Mouse (Mus musculus): ENCODE results near the gene Abcg2. TPM values are rescaled to one million over a fixed set of nuclear protein-coding genes. Genes with fewer than 3 reads are reported as not detected.

Abcg2 gene
- polyA plus RNA-seq, 1 experiment, result 7.4 TPM

DNA sequence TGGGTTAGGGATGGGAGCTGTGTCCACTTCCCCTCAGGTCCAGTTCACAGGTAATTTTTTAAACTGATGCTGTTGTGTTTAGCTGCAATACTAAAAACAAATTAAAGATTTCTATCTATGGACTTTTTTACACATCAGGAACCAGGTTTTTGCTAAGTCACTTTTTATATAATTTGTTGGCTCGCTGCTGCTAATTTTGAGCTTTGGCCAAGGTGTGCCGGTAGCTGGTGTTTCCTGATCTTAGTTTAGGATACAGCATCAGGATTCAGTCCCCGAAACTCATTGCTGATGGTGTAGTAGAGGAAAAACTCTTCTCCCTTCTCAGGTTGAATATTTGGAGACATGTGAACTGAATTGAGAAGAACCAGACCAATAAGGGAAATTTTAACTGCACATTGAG is 65.8 kb downstream of the Abcg2 start:
- Histone ChIP-seq H3K36me3 (ENCODE audit: control insufficient read depth, insufficient read depth, low read length) (no peaks in the 10 kb centered on the region), H3K4me1 (replicated peaks; ENCODE audit: control insufficient read depth, insufficient read depth, low read length) (no peaks in the 10 kb centered on the region), H3K4me3 (ENCODE audit: control insufficient read depth, insufficient read depth, low read length) (no peak overlapping the region), H3K27me3 (ENCODE audit: control insufficient read depth, insufficient read depth, low read length) (no peaks in the 10 kb centered on the region), H3K27ac (ENCODE audit: control insufficient read depth, insufficient read depth, low read length) (no peak overlapping the region)
- no peak for TF ChIP-seq CTCF (IDR thresholded peaks at IDR 0.05; ENCODE audit: borderline replicate concordance, control insufficient read depth, extremely low read depth, insufficient read depth, low read length, poor library complexity)
- no peak for TF ChIP-seq POLR2A (IDR thresholded peaks at IDR 0.05; ENCODE audit: control insufficient read depth, extremely low read depth, insufficient read depth, low read length, poor library complexity)
- 89% methylated on average over 3 of the region's 3 CpGs for WGBS
- DNase-seq, result no peak

DNA sequence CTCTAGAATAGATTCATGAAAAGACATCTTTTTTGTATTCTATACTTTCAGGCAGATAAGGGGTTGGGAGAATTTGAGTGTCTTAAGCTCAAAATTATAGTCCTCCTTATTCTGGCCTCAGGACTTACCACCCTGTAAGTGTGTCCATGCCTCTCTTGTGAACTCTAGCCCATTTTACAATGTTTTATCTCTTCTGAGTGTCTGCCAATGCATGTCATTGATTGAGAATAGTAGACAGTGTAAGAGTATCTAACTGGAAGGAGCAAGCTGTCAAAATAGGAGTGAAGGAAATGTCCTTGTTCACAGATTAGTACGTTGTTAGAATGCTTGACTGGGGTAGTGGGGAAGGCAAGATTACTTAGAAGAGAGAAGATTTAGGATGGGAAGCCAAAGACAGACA is 66.7 kb downstream of the Abcg2 start:
- Histone ChIP-seq H3K27ac (ENCODE audit: control insufficient read depth, insufficient read depth, low read length) (no peak overlapping the region), H3K4me1 (replicated peaks; ENCODE audit: control insufficient read depth, insufficient read depth, low read length) (no peaks in the 10 kb centered on the region), H3K36me3 (ENCODE audit: control insufficient read depth, insufficient read depth, low read length) (no peaks in the 10 kb centered on the region), H3K4me3 (ENCODE audit: control insufficient read depth, insufficient read depth, low read length) (no peak overlapping the region), H3K27me3 (ENCODE audit: control insufficient read depth, insufficient read depth, low read length) (no peaks in the 10 kb centered on the region)
- WGBS, result 90% methylated on average over 1 of the region's 1 CpGs
- no peak for DNase-seq
- TF ChIP-seq CTCF (IDR thresholded peaks at IDR 0.05; ENCODE audit: borderline replicate concordance, control insufficient read depth, extremely low read depth, insufficient read depth, low read length, poor library complexity), result no peak
- TF ChIP-seq POLR2A (IDR thresholded peaks at IDR 0.05; ENCODE audit: control insufficient read depth, extremely low read depth, insufficient read depth, low read length, poor library complexity), result no peak

- H3K27me3 ChIP-seq (ENCODE audit: control insufficient read depth, insufficient read depth, low read length), result no peaks in the 10 kb centered on the region
- TF ChIP-seq CTCF (IDR thresholded peaks at IDR 0.05; ENCODE audit: borderline replicate concordance, control insufficient read depth, extremely low read depth, insufficient read depth, low read length, poor library complexity) (no peak), POLR2A (IDR thresholded peaks at IDR 0.05; ENCODE audit: control insufficient read depth, extremely low read depth, insufficient read depth, low read length, poor library complexity) (no peak)
- no peak overlapping the region for H3K4me3 ChIP-seq (ENCODE audit: control insufficient read depth, insufficient read depth, low read length)
- H3K36me3 ChIP-seq (ENCODE audit: control insufficient read depth, insufficient read depth, low read length), result no peaks in the 10 kb centered on the region
- WGBS, result 94% methylated on average over 3 of the region's 3 CpGs
- no peak for DNase-seq
- H3K27ac ChIP-seq (ENCODE audit: control insufficient read depth, insufficient read depth, low read length), result no peak overlapping the region
- no peaks in the 10 kb centered on the region for H3K4me1 ChIP-seq (replicated peaks; ENCODE audit: control insufficient read depth, insufficient read depth, low read length)
Observed at GRCm38 (mm10) chr6:58660951-58661575, 76.7 kb downstream of the Abcg2 start.

- WGBS, result 96% methylated on average over 1 of the region's 1 CpGs
- DNase-seq, result no peak
- H3K36me3 ChIP-seq (ENCODE audit: control insufficient read depth, insufficient read depth, low read length), result no peaks in the 10 kb centered on the region
- TF ChIP-seq POLR2A (IDR thresholded peaks at IDR 0.05; ENCODE audit: control insufficient read depth, extremely low read depth, insufficient read depth, low read length, poor library complexity) (no peak), CTCF (IDR thresholded peaks at IDR 0.05; ENCODE audit: borderline replicate concordance, control insufficient read depth, extremely low read depth, insufficient read depth, low read length, poor library complexity) (no peak)
- H3K4me1 ChIP-seq (replicated peaks; ENCODE audit: control insufficient read depth, insufficient read depth, low read length), result no peaks in the 10 kb centered on the region
- no peak overlapping the region for H3K4me3 ChIP-seq (ENCODE audit: control insufficient read depth, insufficient read depth, low read length)
- no peak overlapping the region for H3K27ac ChIP-seq (ENCODE audit: control insufficient read depth, insufficient read depth, low read length)
- no peaks in the 10 kb centered on the region for H3K27me3 ChIP-seq (ENCODE audit: control insufficient read depth, insufficient read depth, low read length)
Observed at GRCm38 (mm10) chr6:58677802-58678201, 93.5 kb downstream of the Abcg2 start.

- no peaks in the 10 kb centered on the region for H3K4me1 ChIP-seq (replicated peaks; ENCODE audit: control insufficient read depth, insufficient read depth, low read length)
- no peak overlapping the region for H3K4me3 ChIP-seq (ENCODE audit: control insufficient read depth, insufficient read depth, low read length)
- H3K36me3 ChIP-seq (ENCODE audit: control insufficient read depth, insufficient read depth, low read length), result no peaks in the 10 kb centered on the region
- no peak for DNase-seq
- TF ChIP-seq POLR2A (IDR thresholded peaks at IDR 0.05; ENCODE audit: control insufficient read depth, extremely low read depth, insufficient read depth, low read length, poor library complexity) (no peak), CTCF (IDR thresholded peaks at IDR 0.05; ENCODE audit: borderline replicate concordance, control insufficient read depth, extremely low read depth, insufficient read depth, low read length, poor library complexity) (no peak)
- 98% methylated on average over 3 of the region's 3 CpGs for WGBS
- H3K27me3 ChIP-seq (ENCODE audit: control insufficient read depth, insufficient read depth, low read length), result no peaks in the 10 kb centered on the region
- H3K27ac ChIP-seq (ENCODE audit: control insufficient read depth, insufficient read depth, low read length), result no peak overlapping the region
Observed at GRCm38 (mm10) chr6:58678530-58678929, 94.2 kb downstream of the Abcg2 start.

DNA sequence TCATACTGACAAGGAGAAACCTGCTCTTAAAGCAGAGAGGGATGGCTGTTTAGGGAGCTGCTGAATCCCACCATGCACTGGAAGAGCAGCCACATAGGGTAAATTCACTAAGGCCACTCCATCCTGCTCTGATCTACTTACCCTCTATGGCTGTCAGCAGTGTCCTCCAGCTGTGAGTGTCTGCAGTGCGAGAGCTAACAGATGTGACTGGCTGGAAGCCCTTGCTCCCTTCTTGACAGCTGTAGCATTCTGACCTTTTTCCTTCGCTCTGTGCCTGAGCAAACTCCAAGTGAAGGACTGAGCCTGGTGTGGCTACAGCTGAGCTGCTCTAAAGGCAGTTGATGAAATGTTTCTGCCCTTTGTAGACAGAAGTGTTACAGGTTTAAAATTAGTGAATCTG is 107.3 kb downstream of the Abcg2 start:
- DNase-seq, result no peak
- Histone ChIP-seq H3K4me1 (replicated peaks; ENCODE audit: control insufficient read depth, insufficient read depth, low read length) (no peaks in the 10 kb centered on the region), H3K36me3 (ENCODE audit: control insufficient read depth, insufficient read depth, low read length) (no peaks in the 10 kb centered on the region), H3K27me3 (ENCODE audit: control insufficient read depth, insufficient read depth, low read length) (no peaks in the 10 kb centered on the region), H3K27ac (ENCODE audit: control insufficient read depth, insufficient read depth, low read length) (no peak overlapping the region), H3K4me3 (ENCODE audit: control insufficient read depth, insufficient read depth, low read length) (no peak overlapping the region)
- WGBS, result 96% methylated on average over 2 of the region's 2 CpGs
- no peak for TF ChIP-seq CTCF (IDR thresholded peaks at IDR 0.05; ENCODE audit: borderline replicate concordance, control insufficient read depth, extremely low read depth, insufficient read depth, low read length, poor library complexity)
- TF ChIP-seq POLR2A (IDR thresholded peaks at IDR 0.05; ENCODE audit: control insufficient read depth, extremely low read depth, insufficient read depth, low read length, poor library complexity), result no peak

GRCm38 (mm10) chr6:58694257-58694656 is 109.9 kb downstream of the Abcg2 start:
- H3K36me3 ChIP-seq (ENCODE audit: control insufficient read depth, insufficient read depth, low read length), result no peaks in the 10 kb centered on the region
- no peak for TF ChIP-seq CTCF (IDR thresholded peaks at IDR 0.05; ENCODE audit: borderline replicate concordance, control insufficient read depth, extremely low read depth, insufficient read depth, low read length, poor library complexity)
- TF ChIP-seq POLR2A (IDR thresholded peaks at IDR 0.05; ENCODE audit: control insufficient read depth, extremely low read depth, insufficient read depth, low read length, poor library complexity), result no peak
- DNase-seq, result no peak
- no peaks in the 10 kb centered on the region for H3K4me1 ChIP-seq (replicated peaks; ENCODE audit: control insufficient read depth, insufficient read depth, low read length)
- H3K4me3 ChIP-seq (ENCODE audit: control insufficient read depth, insufficient read depth, low read length), result no peak overlapping the region
- WGBS, result 90% methylated on average over 2 of the region's 2 CpGs
- no peak overlapping the region for H3K27ac ChIP-seq (ENCODE audit: control insufficient read depth, insufficient read depth, low read length)
- H3K27me3 ChIP-seq (ENCODE audit: control insufficient read depth, insufficient read depth, low read length), result no peaks in the 10 kb centered on the region

Data from thymus, adult 2 months (tissue).